Mouse (Mus musculus): ENCODE results near the gene Nsf. TPM values are rescaled to one million over a fixed set of nuclear protein-coding genes. Genes with fewer than 3 reads are reported as not detected.

Nsf gene
- polyA plus RNA-seq, 1 experiment = 60.4 TPM

DNA sequence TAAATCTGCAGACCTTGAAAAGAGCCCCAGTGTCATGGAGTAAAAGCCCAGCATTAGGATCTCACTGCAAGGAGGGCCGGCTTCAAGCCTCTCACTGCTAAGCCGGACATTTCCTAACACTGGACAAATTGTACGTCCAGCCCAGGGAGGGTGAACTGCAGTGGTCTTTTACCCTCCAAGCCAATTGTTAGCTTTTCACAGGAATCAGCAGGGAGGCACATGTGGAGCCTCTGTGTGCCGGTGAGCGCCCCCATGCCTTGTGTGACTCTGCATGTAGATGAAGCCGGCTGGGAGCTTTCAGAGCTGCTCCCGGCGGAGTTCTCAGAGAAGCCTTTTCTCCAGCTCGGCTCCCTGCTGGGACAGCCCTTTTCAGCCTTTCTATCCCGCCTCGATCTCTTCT is 113.0 kb downstream of the Nsf start:
- Histone ChIP-seq H3K36me3 (ENCODE audit: control insufficient read depth, insufficient read depth, low read length, poor library complexity, severe bottlenecking) (no peaks in the 10 kb centered on the region; the same call in 1 of the 2 replicates), H3K4me1 (ENCODE audit: control insufficient read depth, insufficient read depth, low read length) (peaks cover 2% of the 10 kb centered on the region), H3K9ac (ENCODE audit: low read depth, poor library complexity, severe bottlenecking) (no peak overlapping the region), H3K9me3 (replicated peaks; ENCODE audit: control insufficient read depth, insufficient read depth, low read length, poor library complexity, severe bottlenecking) (no peaks in the 10 kb centered on the region), H3K27ac (ENCODE audit: insufficient read depth, low read length) (no peak overlapping the region), H3K4me3 (ENCODE audit: low read depth, low read length) (no peak overlapping the region), H3K27me3 (ENCODE audit: control insufficient read depth, insufficient read depth, low read length, poor library complexity, severe bottlenecking) (no peaks in the 10 kb centered on the region)
- no peak for TF ChIP-seq POLR2A (IDR thresholded peaks at IDR 0.05; ENCODE audit: insufficient read depth, low read length)
- no peak for TF ChIP-seq CTCF (IDR thresholded peaks at IDR 0.05; ENCODE audit: low read depth, low read length)

GRCm38 (mm10) chr11:103838955-103839354 is 114.9 kb downstream of the Nsf start:
- no peak overlapping the region for H3K4me3 ChIP-seq (ENCODE audit: low read depth, low read length)
- H3K36me3 ChIP-seq (ENCODE audit: control insufficient read depth, insufficient read depth, low read length, poor library complexity, severe bottlenecking) = no peaks in the 10 kb centered on the region; the same call in 1 of the 2 replicates
- no peaks in the 10 kb centered on the region for H3K9me3 ChIP-seq (replicated peaks; ENCODE audit: control insufficient read depth, insufficient read depth, low read length, poor library complexity, severe bottlenecking)
- H3K4me1 ChIP-seq (ENCODE audit: control insufficient read depth, insufficient read depth, low read length) = peaks cover 2% of the 10 kb centered on the region
- H3K9ac ChIP-seq (ENCODE audit: low read depth, poor library complexity, severe bottlenecking) = no peak overlapping the region
- TF ChIP-seq EP300 (IDR thresholded peaks at IDR 0.05; ENCODE audit: insufficient read depth, low read depth, low read length) (no peak), POLR2A (IDR thresholded peaks at IDR 0.05; ENCODE audit: insufficient read depth, low read length) (no peak), CTCF (IDR thresholded peaks at IDR 0.05; ENCODE audit: low read depth, low read length) (no peak)
- no peak overlapping the region for H3K27ac ChIP-seq (ENCODE audit: insufficient read depth, low read length)
- H3K27me3 ChIP-seq (ENCODE audit: control insufficient read depth, insufficient read depth, low read length, poor library complexity, severe bottlenecking) = no peaks in the 10 kb centered on the region

DNA sequence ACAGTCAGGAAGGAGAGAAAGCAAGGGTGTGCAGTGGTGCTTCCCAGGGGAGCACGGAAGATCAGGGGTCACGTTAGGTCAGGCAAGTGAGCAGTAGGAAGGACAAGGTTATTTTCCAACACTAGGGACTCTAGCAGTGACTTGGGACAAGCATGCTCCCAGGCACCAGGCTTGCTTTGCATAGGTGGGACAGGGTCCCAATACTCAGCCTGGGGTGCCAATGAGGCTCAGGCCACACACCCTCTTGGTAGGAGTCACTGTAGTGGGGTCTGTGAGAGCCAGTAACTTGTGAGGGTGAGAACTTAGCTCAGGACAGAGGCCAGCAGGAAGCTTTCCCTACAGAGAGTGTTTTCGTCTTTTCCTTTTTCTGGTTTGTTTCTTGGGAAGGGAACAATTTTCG is 121.5 kb downstream of the Nsf start:
- TF ChIP-seq CTCF (IDR thresholded peaks at IDR 0.05; ENCODE audit: low read depth, low read length) (no peak), POLR2A (IDR thresholded peaks at IDR 0.05; ENCODE audit: insufficient read depth, low read length) (no peak), EP300 (IDR thresholded peaks at IDR 0.05; ENCODE audit: insufficient read depth, low read depth, low read length) (no peak)
- H3K9ac ChIP-seq (ENCODE audit: low read depth, poor library complexity, severe bottlenecking) = no peak overlapping the region
- no peaks in the 10 kb centered on the region for H3K9me3 ChIP-seq (replicated peaks; ENCODE audit: control insufficient read depth, insufficient read depth, low read length, poor library complexity, severe bottlenecking)
- H3K4me1 ChIP-seq (ENCODE audit: control insufficient read depth, insufficient read depth, low read length) = peaks cover 1% of the 10 kb centered on the region
- H3K27ac ChIP-seq (ENCODE audit: insufficient read depth, low read length) = no peak overlapping the region
- H3K27me3 ChIP-seq (ENCODE audit: control insufficient read depth, insufficient read depth, low read length, poor library complexity, severe bottlenecking) = no peaks in the 10 kb centered on the region
- H3K36me3 ChIP-seq (ENCODE audit: control insufficient read depth, insufficient read depth, low read length, poor library complexity, severe bottlenecking) = peaks cover 3% of the 10 kb centered on the region; the same call in 1 of the 2 replicates
- no peak overlapping the region for H3K4me3 ChIP-seq (ENCODE audit: low read depth, low read length)

DNA sequence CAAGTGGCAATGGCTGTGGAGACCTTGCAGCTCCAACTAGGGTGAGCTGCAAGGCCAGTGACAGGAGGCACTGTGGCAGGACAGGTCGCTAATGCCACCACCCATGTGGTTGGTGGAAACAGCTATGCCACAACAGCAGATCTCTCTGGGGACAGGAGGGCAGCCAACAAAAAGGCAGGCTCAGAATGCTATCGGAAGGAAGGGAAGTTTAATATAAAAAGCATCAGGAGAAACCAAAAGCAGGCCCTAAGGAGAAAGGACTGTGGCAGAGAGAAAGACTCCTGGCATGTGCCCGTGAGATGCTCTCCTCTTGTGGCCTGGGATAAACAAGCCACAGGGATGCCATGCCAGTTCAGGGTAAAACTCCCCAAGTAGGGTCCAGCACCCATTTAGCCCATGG is 122.1 kb downstream of the Nsf start:
- Histone ChIP-seq H3K9ac (ENCODE audit: low read depth, poor library complexity, severe bottlenecking) (no peak overlapping the region), H3K27me3 (ENCODE audit: control insufficient read depth, insufficient read depth, low read length, poor library complexity, severe bottlenecking) (no peaks in the 10 kb centered on the region), H3K27ac (ENCODE audit: insufficient read depth, low read length) (no peak overlapping the region), H3K9me3 (replicated peaks; ENCODE audit: control insufficient read depth, insufficient read depth, low read length, poor library complexity, severe bottlenecking) (no peaks in the 10 kb centered on the region), H3K4me1 (ENCODE audit: control insufficient read depth, insufficient read depth, low read length) (peaks cover 1% of the 10 kb centered on the region), H3K4me3 (ENCODE audit: low read depth, low read length) (no peak overlapping the region), H3K36me3 (ENCODE audit: control insufficient read depth, insufficient read depth, low read length, poor library complexity, severe bottlenecking) (peaks cover 6% of the 10 kb centered on the region; the same call in 1 of the 2 replicates)
- no peak for TF ChIP-seq CTCF (IDR thresholded peaks at IDR 0.05; ENCODE audit: low read depth, low read length)
- TF ChIP-seq EP300 (IDR thresholded peaks at IDR 0.05; ENCODE audit: insufficient read depth, low read depth, low read length) = no peak
- no peak for TF ChIP-seq POLR2A (IDR thresholded peaks at IDR 0.05; ENCODE audit: insufficient read depth, low read length)

- no peak for TF ChIP-seq CTCF (IDR thresholded peaks at IDR 0.05; ENCODE audit: low read depth, low read length)
- TF ChIP-seq POLR2A (IDR thresholded peaks at IDR 0.05; ENCODE audit: insufficient read depth, low read length) = no peak
- no peak for TF ChIP-seq EP300 (IDR thresholded peaks at IDR 0.05; ENCODE audit: insufficient read depth, low read depth, low read length)
- Histone ChIP-seq H3K27me3 (ENCODE audit: control insufficient read depth, insufficient read depth, low read length, poor library complexity, severe bottlenecking) (no peaks in the 10 kb centered on the region), H3K4me1 (ENCODE audit: control insufficient read depth, insufficient read depth, low read length) (peaks cover 1% of the 10 kb centered on the region), H3K9ac (ENCODE audit: low read depth, poor library complexity, severe bottlenecking) (no peak overlapping the region), H3K27ac (ENCODE audit: insufficient read depth, low read length) (no peak overlapping the region), H3K36me3 (ENCODE audit: control insufficient read depth, insufficient read depth, low read length, poor library complexity, severe bottlenecking) (peaks cover 11% of the 10 kb centered on the region), H3K4me3 (ENCODE audit: low read depth, low read length) (no peak overlapping the region), H3K9me3 (replicated peaks; ENCODE audit: control insufficient read depth, insufficient read depth, low read length, poor library complexity, severe bottlenecking) (no peaks in the 10 kb centered on the region)
These were observed 123.4 kb downstream of the Nsf start for GRCm38 (mm10) chr11:103830476-103830875.

- H3K4me1 ChIP-seq (ENCODE audit: control insufficient read depth, insufficient read depth, low read length) = peaks cover 1% of the 10 kb centered on the region
- H3K9me3 ChIP-seq (replicated peaks; ENCODE audit: control insufficient read depth, insufficient read depth, low read length, poor library complexity, severe bottlenecking) = no peaks in the 10 kb centered on the region
- no peak for TF ChIP-seq POLR2A (IDR thresholded peaks at IDR 0.05; ENCODE audit: insufficient read depth, low read length)
- TF ChIP-seq CTCF (IDR thresholded peaks at IDR 0.05; ENCODE audit: low read depth, low read length) = no peak
- no peak for TF ChIP-seq EP300 (IDR thresholded peaks at IDR 0.05; ENCODE audit: insufficient read depth, low read depth, low read length)
- no peak overlapping the region for H3K4me3 ChIP-seq (ENCODE audit: low read depth, low read length)
- no peak overlapping the region for H3K9ac ChIP-seq (ENCODE audit: low read depth, poor library complexity, severe bottlenecking)
- H3K27me3 ChIP-seq (ENCODE audit: control insufficient read depth, insufficient read depth, low read length, poor library complexity, severe bottlenecking) = no peaks in the 10 kb centered on the region
- no peak overlapping the region for H3K27ac ChIP-seq (ENCODE audit: insufficient read depth, low read length)
- H3K36me3 ChIP-seq (ENCODE audit: control insufficient read depth, insufficient read depth, low read length, poor library complexity, severe bottlenecking) = peaks cover 11% of the 10 kb centered on the region
These were observed 123.9 kb downstream of the Nsf start for GRCm38 (mm10) chr11:103829956-103830355.

Data from ES-Bruce4 (cell line).